Mouse (Mus musculus) lung, adult 2 months (tissue): Measurements from ENCODE around the gene Orm3. TPM values are rescaled to one million over a fixed set of nuclear protein-coding genes. Genes with fewer than 3 reads are reported as not detected.
A peak's percentile ranks its signal among the peaks of the same experiment; 100 is the strongest.

Source experiments
- DNase-seq: peaks from one replicate; pipeline ENCODE4 v3.0.0; 2022
- H3K4me1 ChIP-seq: fragments of 200-500 bp; 2 replicates; pipeline ENCODE4 v1.6.1; 2011; ENCODE audit warnings: low read length; ENCODE audit not compliant: control insufficient read depth, insufficient read depth
- H3K4me3 ChIP-seq: fragments of 200-500 bp; replicated peaks from 2 replicates; pipeline ENCODE3; 2011; ENCODE audit warnings: low read depth, mild to moderate bottlenecking, control low read depth, low read length; ENCODE audit errors: extremely low read depth
- CTCF ChIP-seq: fragments of 200-500 bp; IDR thresholded peaks from 2 replicates; pipeline ENCODE4 v1.5.1; 2011; ENCODE audit warnings: mild to moderate bottlenecking, low read length, control low read depth; ENCODE audit not compliant: insufficient read depth
- POLR2A ChIP-seq: fragments of 200-500 bp; IDR thresholded peaks from 2 replicates; pipeline ENCODE4 v1.6.1; 2011; ENCODE audit warnings: low read depth, mild to moderate bottlenecking, control low read depth, low read length, borderline replicate concordance; ENCODE audit errors: extremely low read depth
- WGBS: fragments of 180-500 bp; shearing (Covaris S2); methylation state at CpG from one replicate; pipeline ENCODE4 v1.1.7; 2018; 5-methylcytosine and 5-hydroxymethylcytosine counted together
- polyA plus RNA-seq: library from polyadenylated mRNA; depleted of rRNA; stranded (reverse); fragments of >200 nt; gene quantifications from 2 replicates; pipeline ENCODE4 v1.2.3, GENCODE M21; 2012

The Orm3 gene
- polyA plus RNA-seq, 1 experiment: 0.50 TPM

DNA sequence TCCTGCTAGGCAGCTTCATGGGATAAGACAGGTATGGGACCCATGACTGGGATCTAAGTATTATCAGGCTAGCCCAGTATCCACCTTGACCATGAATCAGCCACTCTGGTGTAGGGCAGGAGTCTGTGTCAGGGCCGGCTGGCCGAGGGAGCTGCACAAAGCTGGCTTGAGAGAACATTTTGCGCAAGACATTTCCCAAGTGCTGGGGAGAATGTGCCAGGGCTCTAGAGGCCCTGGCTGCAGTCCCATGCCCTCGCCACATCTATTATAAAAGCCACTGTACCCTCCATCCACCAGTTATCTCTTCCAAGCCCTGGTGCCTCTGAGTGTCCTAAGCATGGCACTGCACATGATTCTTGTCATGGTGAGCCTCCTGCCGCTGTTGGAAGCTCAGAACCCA lies 6.2 kb downstream of the Orm3 start, which contains the start of gene Orm2:
Orm2 (plus strand) TSS at position 300 of the 400 bp plus-strand sequence.
- TF ChIP-seq POLR2A (no peak), CTCF (no peak)
- Histone ChIP-seq H3K4me3 (no peak within 1 kb of the TSS), H3K4me1 (no peaks in the 10 kb centered on the region)
- DNase-seq: peak; percentile 32
- WGBS: 67% methylated on average over 5 of the region's 5 CpGs

- 13% methylated on average over 4 of the region's 4 CpGs for WGBS
- H3K4me1 ChIP-seq: no peaks in the 10 kb centered on the region
- no peak overlapping the region for H3K4me3 ChIP-seq
- TF ChIP-seq CTCF (peak; percentile 100), POLR2A (no peak)
- DNase-seq: peak; percentile 87
These were observed 12.6 kb downstream of the Orm3 start for GRCm38 (mm10) chr4:63368577-63368976.

GRCm38 (mm10) chr4:63370897-63371296 lies 14.9 kb downstream of the Orm3 start:
- Histone ChIP-seq H3K4me1 (no peaks in the 10 kb centered on the region), H3K4me3 (no peak overlapping the region)
- no peak for DNase-seq
- 67% methylated on average over 7 of the region's 7 CpGs for WGBS
- TF ChIP-seq CTCF (no peak), POLR2A (no peak)

DNA sequence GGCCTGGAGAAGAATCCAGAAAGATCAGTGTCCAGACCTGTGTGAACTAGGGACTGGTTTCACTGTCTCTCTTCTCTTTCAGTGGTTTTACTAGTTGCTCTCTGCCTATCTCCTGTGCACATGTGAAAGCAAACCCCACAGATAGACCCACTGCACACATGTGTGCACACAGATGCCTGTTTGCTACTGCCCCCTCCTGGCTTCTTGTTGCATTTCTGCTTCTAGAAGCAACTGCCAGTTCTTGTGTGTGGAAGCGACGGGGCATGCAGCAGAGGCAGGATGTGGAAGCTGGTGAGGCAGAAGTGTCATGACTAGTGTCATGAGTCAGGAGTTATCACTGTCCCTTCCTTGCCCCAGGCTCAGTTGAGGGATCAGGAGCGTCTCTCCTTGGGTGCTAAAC lies 15.9 kb downstream of the Orm3 start:
- no peak for TF ChIP-seq POLR2A
- peak; percentile 57 for TF ChIP-seq CTCF
- Histone ChIP-seq H3K4me3 (no peak overlapping the region), H3K4me1 (no peaks in the 10 kb centered on the region)
- DNase-seq: no peak
- WGBS: 41% methylated on average over 3 of the region's 3 CpGs

GRCm38 (mm10) chr4:63373404-63373803 lies 17.4 kb downstream of the Orm3 start:
- TF ChIP-seq POLR2A (no peak), CTCF (no peak)
- H3K4me1 ChIP-seq: no peaks in the 10 kb centered on the region
- DNase-seq: no peak
- 97% methylated on average over 8 of the region's 8 CpGs for WGBS
- H3K4me3 ChIP-seq: no peak overlapping the region

GRCm38 (mm10) chr4:63374331-63374730 lies 18.4 kb downstream of the Orm3 start:
- WGBS: 76% methylated on average over 12 of the region's 12 CpGs
- Histone ChIP-seq H3K4me3 (no peak overlapping the region), H3K4me1 (no peaks in the 10 kb centered on the region)
- DNase-seq: no peak
- TF ChIP-seq POLR2A: no peak
- TF ChIP-seq CTCF: no peak

GRCm38 (mm10) chr4:63375367-63375766 lies 19.4 kb downstream of the Orm3 start:
- no peak for TF ChIP-seq POLR2A
- no peak for TF ChIP-seq CTCF
- whole genome bisulfite sequencing: 77% methylated on average over 1 of the region's 1 CpGs
- DNase-seq: no peak
- H3K4me1 ChIP-seq: no peaks in the 10 kb centered on the region
- H3K4me3 ChIP-seq: no peak overlapping the region

DNA sequence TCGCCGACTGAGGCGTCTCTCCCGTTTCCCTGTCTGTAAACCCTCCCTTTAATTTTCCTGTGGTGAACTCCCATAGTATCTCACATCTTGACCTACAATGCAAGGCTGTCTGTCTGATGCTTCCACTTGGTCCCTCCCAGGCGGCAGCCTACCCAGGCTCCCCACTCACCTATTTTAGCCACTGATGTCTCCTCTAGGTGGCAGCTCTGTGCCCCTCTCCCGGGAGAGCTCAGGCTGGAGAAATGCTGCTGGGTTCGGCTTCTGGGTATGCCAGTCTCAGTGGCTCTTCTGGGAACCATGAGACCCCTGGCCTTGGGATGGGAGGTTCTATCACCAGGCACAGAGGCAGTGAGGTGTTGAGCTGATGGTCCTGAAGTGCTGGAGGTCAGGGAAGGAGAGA lies 21.5 kb downstream of the Orm3 start:
- Histone ChIP-seq H3K4me3 (no peak overlapping the region), H3K4me1 (no peaks in the 10 kb centered on the region)
- 72% methylated on average over 7 of the region's 7 CpGs for WGBS
- no peak for DNase-seq
- TF ChIP-seq POLR2A (no peak), CTCF (0 out of 2 replicates have a peak, but pooled peaks have one; percentile 26)

- 90% methylated on average over 4 of the region's 4 CpGs for WGBS
- no peak for DNase-seq
- TF ChIP-seq CTCF (no peak), POLR2A (no peak)
- H3K4me3 ChIP-seq: no peak overlapping the region
- peaks cover 3% of the 10 kb centered on the region; the same call in 1 of the 2 replicates for H3K4me1 ChIP-seq
These were observed 26.9 kb downstream of the Orm3 start for GRCm38 (mm10) chr4:63382676-63383369.

- DNase-seq: no peak
- Histone ChIP-seq H3K4me3 (no peak overlapping the region), H3K4me1 (peaks cover 3% of the 10 kb centered on the region; the same call in 1 of the 2 replicates)
- 86% methylated on average over 12 of the region's 12 CpGs for WGBS
- TF ChIP-seq POLR2A (no peak), CTCF (no peak)
These were observed 27.5 kb downstream of the Orm3 start for GRCm38 (mm10) chr4:63383474-63383873.
